Mouse (Mus musculus) A20 (cell line): ENCODE measurements around the gene Shisa8.

Experiments used
- DNase-seq: peaks from one replicate; pipeline ENCODE4 v3.0.0-alpha.2; 2011; ENCODE audit warnings: low read depth, low spot score

The Shisa8 gene

GRCm38 (mm10) chr15:82206365-82207104 is 6.1 kb downstream of the Shisa8 start:
- no peak for DNase-seq

- no peak for DNase-seq
Observed at GRCm38 (mm10) chr15:82204680-82205371, 7.8 kb downstream of the Shisa8 start.

GRCm38 (mm10) chr15:82203611-82204351 is 8.8 kb downstream of the Shisa8 start:
- no peak for DNase-seq

- DNase-seq = no peak
Observed at GRCm38 (mm10) chr15:82203090-82203489, 9.5 kb downstream of the Shisa8 start.

- no peak for DNase-seq
Observed at GRCm38 (mm10) chr15:82202086-82202485, 10.5 kb downstream of the Shisa8 start.

GRCm38 (mm10) chr15:82199546-82199945 is 13.1 kb downstream of the Shisa8 start:
- DNase-seq = no peak

GRCm38 (mm10) chr15:82198342-82198741 is 14.3 kb downstream of the Shisa8 start:
- DNase-seq = no peak

GRCm38 (mm10) chr15:82197937-82198336 is 14.7 kb downstream of the Shisa8 start:
- DNase-seq = no peak

GRCm38 (mm10) chr15:82197246-82197750 is 15.3 kb downstream of the Shisa8 start:
- no peak for DNase-seq

- no peak for DNase-seq
Observed at GRCm38 (mm10) chr15:82196300-82196699, 16.3 kb downstream of the Shisa8 start.

GRCm38 (mm10) chr15:82192617-82193016 is 20.0 kb downstream of the Shisa8 start:
- DNase-seq = no peak

GRCm38 (mm10) chr15:82188481-82189240 is 24.0 kb downstream of the Shisa8 start:
- peak; percentile 56 for DNase-seq

- DNase-seq = no peak
Observed at GRCm38 (mm10) chr15:82187924-82188323, 24.7 kb downstream of the Shisa8 start.

- no peak for DNase-seq
Observed at GRCm38 (mm10) chr15:82187401-82187800, 25.2 kb downstream of the Shisa8 start.

GRCm38 (mm10) chr15:82186931-82187330 is 25.7 kb downstream of the Shisa8 start:
- DNase-seq = no peak

- DNase-seq = no peak
Observed at GRCm38 (mm10) chr15:82186131-82186530, 26.5 kb downstream of the Shisa8 start.

- DNase-seq = no peak
Observed at GRCm38 (mm10) chr15:82185062-82185783, 27.4 kb downstream of the Shisa8 start.

GRCm38 (mm10) chr15:82184656-82185055 is 28.0 kb downstream of the Shisa8 start:
- no peak for DNase-seq

GRCm38 (mm10) chr15:82184183-82184582 is 28.4 kb downstream of the Shisa8 start:
- no peak for DNase-seq

- no peak for DNase-seq
Observed at GRCm38 (mm10) chr15:82183596-82183995, 29.0 kb downstream of the Shisa8 start.

GRCm38 (mm10) chr15:82182311-82182710 is 30.3 kb downstream of the Shisa8 start:
- DNase-seq = no peak
